Mouse (Mus musculus): ENCODE results near the gene Pitpnc1. TPM values are rescaled to one million over a fixed set of nuclear protein-coding genes. Genes with fewer than 3 reads are reported as not detected.
A peak's percentile ranks its signal among the peaks of the same experiment; 100 is the strongest.

The Pitpnc1 gene
- polyA plus RNA-seq, 1 experiment: 14.0 TPM

DNA sequence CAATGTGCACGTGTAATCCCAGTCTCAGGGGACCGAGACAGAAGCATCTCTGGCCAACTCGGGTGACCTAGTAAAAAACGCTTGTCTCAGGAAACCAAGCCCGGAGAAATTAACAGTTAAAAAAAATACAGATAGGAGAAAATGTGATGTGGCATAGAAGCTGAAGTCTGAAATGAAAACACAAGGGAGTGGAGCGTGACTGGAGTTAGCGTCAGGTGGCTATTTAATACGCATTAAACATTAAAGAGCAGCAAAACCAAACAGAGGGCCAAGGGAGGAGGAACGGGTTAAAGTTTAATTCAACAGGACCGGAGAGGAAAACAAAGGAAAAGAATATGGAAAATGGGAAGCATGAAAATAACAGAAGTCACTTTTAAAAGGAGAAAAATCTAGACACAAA lies 67.2 kb downstream of the Pitpnc1 start:
- H3K4me1 ChIP-seq (ENCODE audit: control insufficient read depth, insufficient read depth, low read length): peaks cover 2% of the 10 kb centered on the region
- H3K27ac ChIP-seq (ENCODE audit: control insufficient read depth, insufficient read depth, low read depth, low read length, poor library complexity): no peak overlapping the region
- WGBS: 56% methylated on average over 10 of the region's 10 CpGs
- TF ChIP-seq CTCF (IDR thresholded peaks at IDR 0.05; ENCODE audit: control insufficient read depth, insufficient read depth, low read length) (no peak), POLR2A (IDR thresholded peaks at IDR 0.05; ENCODE audit: borderline replicate concordance, control insufficient read depth, low read depth, low read length) (no peak)
- H3K4me3 ChIP-seq (replicated peaks; ENCODE audit: control insufficient read depth, low read depth, low read length): no peak overlapping the region

DNA sequence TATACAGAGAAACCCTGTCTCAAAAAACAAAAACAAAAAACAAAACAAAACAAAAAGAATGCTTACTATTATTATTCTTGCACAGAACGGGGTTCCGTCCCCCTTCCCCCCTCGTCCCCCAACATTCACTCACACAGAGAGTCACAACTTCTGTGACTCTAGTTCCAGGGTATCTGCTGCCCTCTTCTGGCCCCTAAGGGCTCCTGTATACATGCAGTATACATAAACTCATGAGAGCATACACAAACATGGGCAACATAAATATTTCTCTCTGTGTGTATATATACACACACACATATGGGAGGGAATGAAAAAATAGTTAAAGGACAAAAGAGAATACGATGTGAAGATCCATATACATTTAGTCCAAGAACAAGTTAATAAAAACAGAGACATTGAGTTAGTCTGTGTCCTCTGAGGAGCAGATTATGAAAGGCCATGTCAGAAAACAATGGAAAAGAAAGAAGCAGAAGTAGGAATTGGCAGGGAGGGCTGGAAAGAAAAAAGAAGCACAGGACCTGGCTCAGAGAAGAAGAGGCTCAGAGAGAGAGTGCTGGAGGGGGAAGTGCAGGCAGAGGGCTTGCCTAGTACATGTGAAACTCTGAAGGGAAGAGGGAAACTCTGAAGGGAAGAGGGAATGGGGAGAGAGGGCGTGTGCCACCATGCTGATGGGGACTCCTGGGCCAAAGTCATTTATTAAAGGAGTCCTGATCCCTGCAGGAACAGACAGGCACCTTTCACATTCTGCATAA lies 68.5 kb downstream of the Pitpnc1 start:
- H3K27ac ChIP-seq (ENCODE audit: control insufficient read depth, insufficient read depth, low read depth, low read length, poor library complexity): no peak overlapping the region
- 89% methylated on average over 5 of the region's 5 CpGs for WGBS
- no peak overlapping the region for H3K4me3 ChIP-seq (replicated peaks; ENCODE audit: control insufficient read depth, low read depth, low read length)
- no peak for TF ChIP-seq CTCF (IDR thresholded peaks at IDR 0.05; ENCODE audit: control insufficient read depth, insufficient read depth, low read length)
- no peak for TF ChIP-seq POLR2A (IDR thresholded peaks at IDR 0.05; ENCODE audit: borderline replicate concordance, control insufficient read depth, low read depth, low read length)
- no peaks in the 10 kb centered on the region for H3K4me1 ChIP-seq (ENCODE audit: control insufficient read depth, insufficient read depth, low read length)

DNA sequence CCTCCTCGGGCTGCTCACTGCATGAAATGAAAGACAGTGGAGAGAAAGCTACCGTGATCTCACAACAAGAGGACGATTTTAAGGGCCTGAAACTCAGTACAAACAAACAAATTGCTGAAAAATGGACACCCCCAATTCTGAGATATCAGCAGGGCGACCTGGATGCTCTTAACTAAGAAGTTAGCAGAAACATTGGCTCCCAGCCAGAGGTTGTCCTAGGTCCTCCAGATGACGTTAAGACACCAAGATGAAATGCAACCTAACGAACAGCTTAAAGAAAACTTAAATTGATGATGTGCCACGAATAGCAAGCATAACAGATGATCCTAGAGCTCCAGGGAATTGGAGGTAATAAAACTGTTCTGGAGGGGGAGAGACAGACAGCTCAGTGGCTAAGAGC lies 69.7 kb downstream of the Pitpnc1 start:
- Histone ChIP-seq H3K4me3 (replicated peaks; ENCODE audit: control insufficient read depth, low read depth, low read length) (no peak overlapping the region), H3K27ac (ENCODE audit: control insufficient read depth, insufficient read depth, low read depth, low read length, poor library complexity) (no peak overlapping the region), H3K4me1 (ENCODE audit: control insufficient read depth, insufficient read depth, low read length) (no peaks in the 10 kb centered on the region)
- 72% methylated on average over 7 of the region's 7 CpGs for WGBS
- TF ChIP-seq CTCF (IDR thresholded peaks at IDR 0.05; ENCODE audit: control insufficient read depth, insufficient read depth, low read length) (no peak), POLR2A (IDR thresholded peaks at IDR 0.05; ENCODE audit: borderline replicate concordance, control insufficient read depth, low read depth, low read length) (no peak)

DNA sequence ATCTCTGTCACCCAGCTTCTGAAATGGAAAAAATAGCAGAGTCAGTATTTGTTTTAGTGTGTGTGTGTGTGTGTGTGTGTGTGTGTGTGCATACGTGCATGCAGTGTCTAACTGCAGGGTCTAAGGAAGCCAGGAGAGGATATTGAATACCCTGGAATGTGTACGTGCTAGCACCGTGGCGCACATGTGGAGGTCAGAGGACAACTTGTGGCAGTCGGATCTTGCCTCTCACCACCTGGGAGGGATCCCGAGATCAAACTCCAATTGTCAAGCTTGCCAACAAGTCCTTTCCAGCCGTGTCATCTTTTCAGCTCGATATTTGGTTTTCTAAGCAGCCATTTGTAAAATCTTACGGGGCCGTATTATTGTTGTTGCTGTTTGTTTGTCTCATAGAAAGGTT lies 70.5 kb downstream of the Pitpnc1 start:
- WGBS: 90% methylated on average over 10 of the region's 10 CpGs
- Histone ChIP-seq H3K4me3 (replicated peaks; ENCODE audit: control insufficient read depth, low read depth, low read length) (no peak overlapping the region), H3K4me1 (ENCODE audit: control insufficient read depth, insufficient read depth, low read length) (no peaks in the 10 kb centered on the region), H3K27ac (ENCODE audit: control insufficient read depth, insufficient read depth, low read depth, low read length, poor library complexity) (no peak overlapping the region)
- no peak for TF ChIP-seq POLR2A (IDR thresholded peaks at IDR 0.05; ENCODE audit: borderline replicate concordance, control insufficient read depth, low read depth, low read length)
- TF ChIP-seq CTCF (IDR thresholded peaks at IDR 0.05; ENCODE audit: control insufficient read depth, insufficient read depth, low read length): no peak

DNA sequence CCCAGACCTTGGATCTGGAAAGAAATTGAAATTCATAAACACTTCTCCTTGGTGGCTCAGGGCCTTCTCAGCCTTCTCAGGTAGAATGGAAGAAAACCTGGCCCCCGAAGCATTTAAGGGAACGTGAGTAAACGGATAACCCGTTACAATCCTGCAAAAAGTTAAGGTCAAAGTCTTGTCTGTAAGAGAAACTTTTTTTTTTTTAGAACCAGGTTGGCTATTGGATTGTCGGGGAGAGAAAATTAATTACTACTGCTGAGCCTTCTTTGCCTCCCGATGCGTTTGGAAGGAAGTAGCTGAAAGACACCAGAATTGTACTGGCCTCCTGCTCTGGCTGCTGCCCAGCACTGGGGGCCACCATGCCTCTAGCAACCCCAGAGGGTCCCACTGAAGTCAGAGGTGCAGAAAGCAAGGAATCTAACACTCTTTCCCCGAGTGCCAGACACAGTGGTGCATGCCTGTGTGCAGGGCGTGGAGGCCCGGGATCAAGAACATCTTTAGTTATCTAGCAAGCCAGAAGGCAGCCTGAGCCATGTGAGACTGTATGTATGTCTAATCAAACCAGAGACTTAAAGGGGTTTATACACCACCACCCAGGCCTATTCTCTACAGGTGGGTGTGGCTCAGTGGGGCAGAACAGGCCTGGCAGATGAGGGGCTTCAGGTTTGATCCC lies 73.0 kb downstream of the Pitpnc1 start:
- peak overlapping the region; percentile 71 for H3K27ac ChIP-seq (ENCODE audit: control insufficient read depth, insufficient read depth, low read depth, low read length, poor library complexity)
- TF ChIP-seq POLR2A (IDR thresholded peaks at IDR 0.05; ENCODE audit: borderline replicate concordance, control insufficient read depth, low read depth, low read length) (no peak), CTCF (IDR thresholded peaks at IDR 0.05; ENCODE audit: control insufficient read depth, insufficient read depth, low read length) (no peak)
- no peaks in the 10 kb centered on the region; the same call in 1 of the 2 replicates for H3K4me1 ChIP-seq (ENCODE audit: control insufficient read depth, insufficient read depth, low read length)
- no peak overlapping the region for H3K4me3 ChIP-seq (replicated peaks; ENCODE audit: control insufficient read depth, low read depth, low read length)
- 61% methylated on average over 10 of the region's 10 CpGs for WGBS

DNA sequence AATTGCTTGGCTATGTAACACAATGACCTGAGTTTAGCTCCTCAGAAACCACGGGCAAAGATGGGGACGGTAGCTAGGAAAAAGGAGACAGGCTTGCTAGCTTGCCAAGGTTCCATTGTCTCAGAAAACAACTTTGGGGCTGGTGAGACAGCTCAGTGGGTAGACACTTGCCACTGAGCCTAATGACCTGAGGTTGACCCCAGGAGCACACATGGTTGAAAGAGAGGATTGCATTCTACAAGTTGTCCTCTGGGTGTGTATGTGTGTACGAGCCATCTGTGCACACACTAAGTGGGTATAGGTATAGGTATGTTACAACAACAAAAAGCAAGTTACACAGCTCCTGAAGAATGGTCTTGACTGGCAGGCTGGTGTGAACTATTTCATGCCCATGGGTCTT lies 76.3 kb downstream of the Pitpnc1 start:
- no peak overlapping the region for H3K27ac ChIP-seq (ENCODE audit: control insufficient read depth, insufficient read depth, low read depth, low read length, poor library complexity)
- no peak overlapping the region for H3K4me3 ChIP-seq (replicated peaks; ENCODE audit: control insufficient read depth, low read depth, low read length)
- WGBS: 54% methylated on average over 3 of the region's 3 CpGs
- no peak for TF ChIP-seq CTCF (IDR thresholded peaks at IDR 0.05; ENCODE audit: control insufficient read depth, insufficient read depth, low read length)
- TF ChIP-seq POLR2A (IDR thresholded peaks at IDR 0.05; ENCODE audit: borderline replicate concordance, control insufficient read depth, low read depth, low read length): no peak
- H3K4me1 ChIP-seq (ENCODE audit: control insufficient read depth, insufficient read depth, low read length): no peaks in the 10 kb centered on the region; the same call in 1 of the 2 replicates

DNA sequence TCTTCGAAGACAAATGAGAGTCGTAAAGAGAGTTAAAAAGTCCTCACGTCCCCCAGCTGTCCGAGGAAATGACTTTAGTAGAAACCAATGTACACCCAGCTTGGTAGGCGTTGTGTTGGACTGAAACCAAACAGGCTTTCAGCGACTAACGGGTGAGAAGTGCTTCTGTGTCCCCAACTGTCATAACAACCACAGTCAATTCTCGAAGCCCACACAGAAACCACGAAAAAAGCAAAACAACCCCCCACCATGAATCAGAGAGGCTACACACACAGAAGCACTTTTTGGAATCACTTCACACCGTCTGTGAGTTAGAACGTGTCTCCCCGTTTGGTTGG lies 76.7 kb downstream of the Pitpnc1 start:
- H3K27ac ChIP-seq (ENCODE audit: control insufficient read depth, insufficient read depth, low read depth, low read length, poor library complexity): no peak overlapping the region
- no peak for TF ChIP-seq POLR2A (IDR thresholded peaks at IDR 0.05; ENCODE audit: borderline replicate concordance, control insufficient read depth, low read depth, low read length)
- TF ChIP-seq CTCF (IDR thresholded peaks at IDR 0.05; ENCODE audit: control insufficient read depth, insufficient read depth, low read length): no peak
- H3K4me3 ChIP-seq (replicated peaks; ENCODE audit: control insufficient read depth, low read depth, low read length): no peak overlapping the region
- WGBS: 7% methylated on average over 12 of the region's 12 CpGs
- no peaks in the 10 kb centered on the region; the same call in 1 of the 2 replicates for H3K4me1 ChIP-seq (ENCODE audit: control insufficient read depth, insufficient read depth, low read length)

DNA sequence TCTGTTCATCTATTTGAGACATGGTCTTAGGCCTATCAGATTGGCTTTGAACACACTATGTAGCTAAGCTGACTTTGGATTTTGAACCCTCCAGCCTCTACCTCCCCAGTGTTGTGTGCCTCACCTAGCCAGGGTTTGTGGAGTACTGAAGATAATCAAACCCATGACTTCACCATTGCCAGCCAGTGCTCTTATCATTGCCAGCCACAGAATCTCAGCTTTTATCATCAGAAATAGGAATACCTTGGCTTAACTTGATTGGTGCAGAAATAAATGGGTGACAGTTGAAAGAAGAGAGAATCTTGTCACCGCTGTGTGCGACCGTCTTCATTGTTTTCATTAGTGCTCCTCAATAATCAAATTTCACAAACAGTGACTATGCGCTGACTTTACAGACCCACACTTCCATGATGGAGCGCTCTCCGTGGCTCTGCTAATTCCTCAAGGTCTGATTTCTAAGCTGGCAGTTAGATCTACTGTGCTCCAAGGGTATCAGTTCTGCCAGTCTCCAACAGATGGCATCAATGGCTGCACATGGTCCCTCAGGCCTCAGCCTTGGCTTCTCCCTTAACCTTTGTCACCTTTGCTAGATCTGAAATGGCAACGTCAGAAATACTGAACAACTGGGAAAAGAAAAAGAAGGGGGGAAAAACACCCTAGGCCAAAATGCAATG lies 77.2 kb downstream of the Pitpnc1 start:
- TF ChIP-seq POLR2A (IDR thresholded peaks at IDR 0.05; ENCODE audit: borderline replicate concordance, control insufficient read depth, low read depth, low read length) (no peak), CTCF (IDR thresholded peaks at IDR 0.05; ENCODE audit: control insufficient read depth, insufficient read depth, low read length) (peak; percentile 72)
- 57% methylated on average over 7 of the region's 7 CpGs for WGBS
- Histone ChIP-seq H3K27ac (ENCODE audit: control insufficient read depth, insufficient read depth, low read depth, low read length, poor library complexity) (no peak overlapping the region), H3K4me1 (ENCODE audit: control insufficient read depth, insufficient read depth, low read length) (no peaks in the 10 kb centered on the region; the same call in 1 of the 2 replicates), H3K4me3 (replicated peaks; ENCODE audit: control insufficient read depth, low read depth, low read length) (no peak overlapping the region)

Measured in bone marrow, adult 2 months (tissue).